Mouse (Mus musculus): ENCODE measurements around the gene Rab11fip5. TPM values are rescaled to one million over a fixed set of nuclear protein-coding genes. Genes with fewer than 3 reads are reported as not detected.

Rab11fip5 gene
- polyA plus RNA-seq (2012; rRNA removed) = 10.2 and 13.5 TPM in 2 replicates

- no peaks in the 10 kb centered on the region for H3K27me3 ChIP-seq (ENCODE audit: control insufficient read depth, insufficient read depth, low read length)
- no peaks in the 10 kb centered on the region for H3K36me3 ChIP-seq (ENCODE audit: control insufficient read depth, insufficient read depth, low read length)
- TF ChIP-seq CTCF (IDR thresholded peaks at IDR 0.05; ENCODE audit: borderline replicate concordance, control insufficient read depth, extremely low read depth, insufficient read depth, low read length, poor library complexity) (no peak), POLR2A (IDR thresholded peaks at IDR 0.05; ENCODE audit: control insufficient read depth, extremely low read depth, insufficient read depth, low read length, poor library complexity) (no peak)
- peak within 1 kb of the TSS; percentile 70 for H3K4me3 ChIP-seq (ENCODE audit: control insufficient read depth, insufficient read depth, low read length)
- no peak within 1 kb of the TSS for H3K27ac ChIP-seq (ENCODE audit: control insufficient read depth, insufficient read depth, low read length)
- WGBS = 3% methylated on average over 80 of the region's 80 CpGs
- DNase-seq = no peak
- H3K4me1 ChIP-seq (replicated peaks; ENCODE audit: control insufficient read depth, insufficient read depth, low read length) = peaks cover 9% of the 10 kb centered on the region
These were observed at the start of gene Rab11fip5 for GRCm38 (mm10) chr6:85373951-85374733. Gene Rab11fip5, minus strand, starts transcription at chr6:85374634.

GRCm38 (mm10) chr6:85423836-85424379, 49.5 kb upstream of the Rab11fip5 start, which contains the start of gene Noto:
Gene Noto, plus strand, starts transcription at chr6:85423886.
- Histone ChIP-seq H3K27ac (ENCODE audit: control insufficient read depth, insufficient read depth, low read length) (no peak within 1 kb of the TSS), H3K4me1 (replicated peaks; ENCODE audit: control insufficient read depth, insufficient read depth, low read length) (no peaks in the 10 kb centered on the region), H3K27me3 (ENCODE audit: control insufficient read depth, insufficient read depth, low read length) (no peaks in the 10 kb centered on the region; the same call in 1 of the 2 replicates), H3K36me3 (ENCODE audit: control insufficient read depth, insufficient read depth, low read length) (no peaks in the 10 kb centered on the region), H3K4me3 (ENCODE audit: control insufficient read depth, insufficient read depth, low read length) (no peak within 1 kb of the TSS)
- no peak for DNase-seq
- WGBS = 54% methylated on average over 28 of the region's 28 CpGs
- TF ChIP-seq CTCF (IDR thresholded peaks at IDR 0.05; ENCODE audit: borderline replicate concordance, control insufficient read depth, extremely low read depth, insufficient read depth, low read length, poor library complexity) = no peak
- no peak for TF ChIP-seq POLR2A (IDR thresholded peaks at IDR 0.05; ENCODE audit: control insufficient read depth, extremely low read depth, insufficient read depth, low read length, poor library complexity)

- WGBS = 90% methylated on average over 2 of the region's 2 CpGs
- Histone ChIP-seq H3K4me3 (ENCODE audit: control insufficient read depth, insufficient read depth, low read length) (no peak overlapping the region), H3K27ac (ENCODE audit: control insufficient read depth, insufficient read depth, low read length) (no peak overlapping the region), H3K4me1 (replicated peaks; ENCODE audit: control insufficient read depth, insufficient read depth, low read length) (no peaks in the 10 kb centered on the region), H3K36me3 (ENCODE audit: control insufficient read depth, insufficient read depth, low read length) (no peaks in the 10 kb centered on the region), H3K27me3 (ENCODE audit: control insufficient read depth, insufficient read depth, low read length) (no peaks in the 10 kb centered on the region; the same call in 1 of the 2 replicates)
- DNase-seq = no peak
- TF ChIP-seq POLR2A (IDR thresholded peaks at IDR 0.05; ENCODE audit: control insufficient read depth, extremely low read depth, insufficient read depth, low read length, poor library complexity) = no peak
- no peak for TF ChIP-seq CTCF (IDR thresholded peaks at IDR 0.05; ENCODE audit: borderline replicate concordance, control insufficient read depth, extremely low read depth, insufficient read depth, low read length, poor library complexity)
These were observed 44.7 kb upstream of the Rab11fip5 start for GRCm38 (mm10) chr6:85419150-85419549.

- H3K4me3 ChIP-seq (ENCODE audit: control insufficient read depth, insufficient read depth, low read length) = no peak overlapping the region
- DNase-seq = no peak
- no peaks in the 10 kb centered on the region for H3K4me1 ChIP-seq (replicated peaks; ENCODE audit: control insufficient read depth, insufficient read depth, low read length)
- no peaks in the 10 kb centered on the region for H3K27me3 ChIP-seq (ENCODE audit: control insufficient read depth, insufficient read depth, low read length)
- H3K27ac ChIP-seq (ENCODE audit: control insufficient read depth, insufficient read depth, low read length) = no peak overlapping the region
- H3K36me3 ChIP-seq (ENCODE audit: control insufficient read depth, insufficient read depth, low read length) = no peaks in the 10 kb centered on the region
- 83% methylated on average over 3 of the region's 3 CpGs for WGBS
- TF ChIP-seq POLR2A (IDR thresholded peaks at IDR 0.05; ENCODE audit: control insufficient read depth, extremely low read depth, insufficient read depth, low read length, poor library complexity) (no peak), CTCF (IDR thresholded peaks at IDR 0.05; ENCODE audit: borderline replicate concordance, control insufficient read depth, extremely low read depth, insufficient read depth, low read length, poor library complexity) (no peak)
These were observed 41.4 kb upstream of the Rab11fip5 start for GRCm38 (mm10) chr6:85415829-85416228.

DNA sequence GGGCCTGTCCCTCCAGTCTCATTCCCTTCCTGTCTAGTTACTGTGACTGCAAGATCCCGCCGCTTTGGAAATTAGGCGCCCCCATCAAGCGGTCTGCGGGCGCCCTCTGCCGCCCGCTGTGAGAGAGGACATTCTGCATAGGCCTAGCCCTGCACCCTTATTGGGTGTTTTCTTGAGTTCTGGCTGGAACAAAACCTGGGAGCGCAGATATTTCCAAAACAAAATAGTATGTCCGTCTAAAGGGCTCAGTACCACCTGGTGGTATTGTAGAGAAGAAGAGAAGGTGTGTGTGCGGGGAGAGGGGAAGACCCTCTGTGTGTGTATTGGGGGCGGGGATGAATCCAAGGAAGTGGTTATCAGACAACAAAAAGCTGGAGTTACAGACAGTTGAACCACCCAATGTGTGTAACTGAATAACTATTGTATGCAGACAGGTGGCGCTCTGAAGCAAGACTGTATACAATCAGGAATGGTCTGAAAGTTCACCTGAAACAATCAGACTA, 36.4 kb upstream of the Rab11fip5 start:
- Histone ChIP-seq H3K4me3 (ENCODE audit: control insufficient read depth, insufficient read depth, low read length) (no peak overlapping the region), H3K27me3 (ENCODE audit: control insufficient read depth, insufficient read depth, low read length) (peaks cover 13% of the 10 kb centered on the region), H3K4me1 (replicated peaks; ENCODE audit: control insufficient read depth, insufficient read depth, low read length) (no peaks in the 10 kb centered on the region), H3K36me3 (ENCODE audit: control insufficient read depth, insufficient read depth, low read length) (no peaks in the 10 kb centered on the region), H3K27ac (ENCODE audit: control insufficient read depth, insufficient read depth, low read length) (no peak overlapping the region)
- 20% methylated on average over 13 of the region's 13 CpGs for WGBS
- DNase-seq = peak; percentile 22
- peak; percentile 80; the same call in 1 of the 2 replicates for TF ChIP-seq CTCF (IDR thresholded peaks at IDR 0.05; ENCODE audit: borderline replicate concordance, control insufficient read depth, extremely low read depth, insufficient read depth, low read length, poor library complexity)
- no peak for TF ChIP-seq POLR2A (IDR thresholded peaks at IDR 0.05; ENCODE audit: control insufficient read depth, extremely low read depth, insufficient read depth, low read length, poor library complexity)

DNA sequence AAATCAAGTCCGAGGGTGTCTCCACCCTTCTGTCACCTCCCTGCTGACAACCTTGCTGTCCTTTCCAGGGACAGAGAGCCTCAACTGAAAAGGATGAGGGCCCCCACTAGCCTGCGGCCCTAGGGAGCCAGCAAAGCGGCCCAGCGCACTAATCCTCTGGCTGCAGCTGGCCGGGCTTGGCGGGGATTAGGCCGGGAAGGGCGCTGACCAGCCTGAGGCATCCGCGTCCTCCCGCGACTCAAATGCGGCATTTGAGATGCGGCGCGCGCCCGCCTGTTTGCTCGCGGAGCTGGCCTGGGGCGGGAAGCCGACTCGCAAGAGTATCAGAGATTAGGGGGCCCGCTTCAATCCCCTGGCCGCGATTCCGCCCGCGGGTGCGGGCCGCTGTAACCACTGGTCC, 34.6 kb upstream of the Rab11fip5 start:
- Histone ChIP-seq H3K4me3 (ENCODE audit: control insufficient read depth, insufficient read depth, low read length) (no peak overlapping the region), H3K36me3 (ENCODE audit: control insufficient read depth, insufficient read depth, low read length) (no peaks in the 10 kb centered on the region), H3K4me1 (replicated peaks; ENCODE audit: control insufficient read depth, insufficient read depth, low read length) (no peaks in the 10 kb centered on the region), H3K27ac (ENCODE audit: control insufficient read depth, insufficient read depth, low read length) (no peak overlapping the region), H3K27me3 (ENCODE audit: control insufficient read depth, insufficient read depth, low read length) (peaks cover 13% of the 10 kb centered on the region)
- WGBS = 12% methylated on average over 31 of the region's 31 CpGs
- DNase-seq = no peak
- TF ChIP-seq POLR2A (IDR thresholded peaks at IDR 0.05; ENCODE audit: control insufficient read depth, extremely low read depth, insufficient read depth, low read length, poor library complexity) (no peak), CTCF (IDR thresholded peaks at IDR 0.05; ENCODE audit: borderline replicate concordance, control insufficient read depth, extremely low read depth, insufficient read depth, low read length, poor library complexity) (no peak)

Data from thymus, adult 2 months (tissue).